Mouse (Mus musculus) cerebral cortex, adult 2 months (tissue): ENCODE data around the gene Hist1h2ab.

Experiments used
- WGBS: fragments of 180-500 bp; shearing (Covaris S2); methylation state at CpG from one replicate; pipeline ENCODE4 v1.1.7; 2018; 5-methylcytosine and 5-hydroxymethylcytosine counted together

Hist1h2ab gene

GRCm38 (mm10) chr13:23738041-23738440, 12.9 kb upstream of the Hist1h2ab start:
- WGBS = 23% methylated on average over 4 of the region's 4 CpGs

DNA sequence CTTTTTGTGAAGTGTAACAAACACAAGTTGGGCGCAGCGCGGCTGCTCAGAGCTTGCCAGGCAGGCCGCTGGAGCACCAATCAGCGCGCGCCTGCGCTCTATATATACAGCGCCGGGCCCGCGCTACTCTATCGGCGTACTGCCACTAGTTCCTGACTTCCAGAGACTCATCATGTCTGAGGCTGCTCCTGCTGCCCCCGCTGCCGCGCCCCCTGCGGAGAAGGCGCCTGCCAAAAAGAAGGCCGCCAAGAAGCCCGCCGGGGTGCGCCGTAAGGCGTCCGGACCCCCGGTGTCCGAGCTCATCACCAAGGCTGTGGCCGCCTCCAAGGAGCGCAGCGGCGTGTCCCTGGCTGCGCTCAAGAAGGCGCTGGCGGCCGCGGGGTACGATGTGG, 12.3 kb upstream of the Hist1h2ab start, which contains the start of gene Hist1h1c:
TSS of gene Hist1h1c (plus strand) at position 132 of the 392 bp plus-strand sequence.
- WGBS = under 1% methylated on average over 38 of the region's 38 CpGs

- under 1% methylated on average over 39 of the region's 39 CpGs for WGBS
These were observed 11.6 kb upstream of the Hist1h2ab start for GRCm38 (mm10) chr13:23739069-23739921.

GRCm38 (mm10) chr13:23739922-23740252, 11.0 kb upstream of the Hist1h2ab start:
- WGBS = under 1% methylated on average over 14 of the region's 14 CpGs

DNA sequence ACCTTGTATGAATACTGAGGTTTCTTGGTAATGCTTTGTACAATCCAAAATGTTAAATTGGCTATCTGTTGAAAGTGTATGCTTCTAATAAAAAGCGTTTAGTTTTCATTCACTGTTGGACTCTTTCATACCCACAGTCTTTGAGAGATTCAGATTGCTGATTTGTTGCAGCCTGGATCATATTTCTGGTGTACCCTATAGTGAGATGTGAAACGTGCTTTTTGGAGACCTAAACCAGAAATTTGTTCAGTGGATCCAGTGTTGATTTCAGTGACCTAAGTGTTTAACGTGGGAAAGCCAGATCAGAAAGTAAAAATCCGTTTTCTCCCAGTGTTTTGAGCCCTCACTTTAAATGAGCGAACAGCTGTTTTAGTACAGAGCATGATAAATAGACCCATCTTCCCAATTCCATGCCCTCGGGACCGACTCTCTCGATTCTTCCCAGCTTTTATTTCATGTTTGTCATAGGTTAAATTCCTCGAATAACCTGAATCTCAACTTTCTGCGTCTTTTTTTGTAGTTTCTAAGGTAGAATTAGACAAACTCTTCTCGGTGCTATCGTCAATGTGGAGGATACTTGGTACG, 10.6 kb upstream of the Hist1h2ab start:
- WGBS = 28% methylated on average over 13 of the region's 13 CpGs

- WGBS = 70% methylated on average over 5 of the region's 5 CpGs
These were observed 10.0 kb upstream of the Hist1h2ab start for GRCm38 (mm10) chr13:23740910-23741309.

- 79% methylated on average over 5 of the region's 5 CpGs for whole genome bisulfite sequencing
These were observed 7.7 kb upstream of the Hist1h2ab start for GRCm38 (mm10) chr13:23743215-23743614.

- WGBS = 56% methylated on average over 4 of the region's 4 CpGs
These were observed 7.0 kb upstream of the Hist1h2ab start for GRCm38 (mm10) chr13:23743963-23744362.

GRCm38 (mm10) chr13:23744421-23745380, 6.2 kb upstream of the Hist1h2ab start:
- 11% methylated on average over 16 of the region's 36 CpGs for WGBS

- WGBS = under 1% methylated on average over 26 of the region's 28 CpGs
These were observed 5.4 kb upstream of the Hist1h2ab start, which contains the start of gene Hist1h3c for GRCm38 (mm10) chr13:23745381-23746161. TSS of gene Hist1h3c (minus strand) at chr13:23745602.

- WGBS = 1% methylated on average over 45 of the region's 58 CpGs
These were observed 4.5 kb upstream of the Hist1h2ab start, which contains the start of gene Hist1h2bb for GRCm38 (mm10) chr13:23746201-23747080. TSS of gene Hist1h2bb (plus strand) at chr13:23746734.

GRCm38 (mm10) chr13:23747081-23747891, 3.6 kb upstream of the Hist1h2ab start:
- WGBS = 6% methylated on average over 13 of the region's 13 CpGs

- WGBS = 8% methylated on average over 4 of the region's 4 CpGs
These were observed 3.0 kb upstream of the Hist1h2ab start for GRCm38 (mm10) chr13:23747892-23748288.

- 93% methylated on average over 5 of the region's 5 CpGs for WGBS
These were observed 1.3 kb upstream of the Hist1h2ab start for GRCm38 (mm10) chr13:23749563-23750121.

DNA sequence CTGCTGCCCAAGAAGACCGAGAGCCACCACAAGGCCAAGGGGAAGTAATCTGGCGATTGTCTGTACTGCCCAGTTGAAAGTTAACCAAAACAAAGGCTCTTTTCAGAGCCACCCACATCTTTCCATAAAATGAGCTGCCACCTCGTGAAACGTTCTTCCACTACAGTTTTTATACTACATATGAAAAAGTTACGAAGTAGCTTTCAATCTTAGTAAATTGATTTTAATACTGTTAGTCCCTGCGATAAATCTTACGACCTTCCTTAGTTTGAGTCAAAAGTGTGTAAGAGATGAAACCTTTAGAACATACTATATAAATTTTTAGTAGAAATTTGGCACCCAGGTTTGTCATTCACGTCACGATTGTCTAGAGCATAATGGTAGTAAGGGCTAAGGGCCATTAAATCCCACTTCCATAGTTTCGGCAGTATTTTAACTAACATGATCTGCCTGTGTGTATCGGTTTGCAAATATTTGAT, 591 bp downstream of the Hist1h2ab start:
- WGBS = under 1% methylated on average over 11 of the region's 11 CpGs

DNA sequence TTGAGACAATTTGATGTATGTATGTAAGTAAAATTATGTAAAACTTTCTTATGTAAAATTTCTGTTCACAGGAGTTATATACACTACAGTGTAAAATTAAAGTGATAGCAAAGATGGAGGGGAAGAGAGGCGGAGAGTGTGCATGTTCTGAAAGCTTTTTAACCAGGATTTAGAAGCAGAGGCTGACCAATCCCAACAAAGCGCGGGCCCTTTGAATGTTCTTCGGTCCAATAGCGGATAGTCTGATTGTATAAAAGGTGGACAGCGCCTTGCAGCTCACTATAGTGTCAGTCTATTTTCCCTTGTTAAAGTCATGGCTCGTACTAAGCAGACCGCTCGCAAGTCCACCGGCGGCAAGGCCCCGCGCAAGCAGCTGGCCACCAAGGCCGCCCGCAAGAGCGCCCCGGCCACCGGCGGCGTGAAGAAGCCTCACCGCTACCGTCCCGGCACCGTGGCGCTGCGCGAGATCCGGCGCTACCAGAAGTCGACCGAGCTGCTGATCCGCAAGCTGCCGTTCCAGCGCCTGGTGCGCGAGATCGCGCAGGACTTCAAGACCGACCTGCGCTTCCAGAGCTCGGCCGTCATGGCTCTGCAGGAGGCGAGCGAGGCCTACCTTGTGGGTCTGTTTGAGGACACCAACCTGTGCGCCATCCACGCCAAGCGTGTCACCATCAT, 1.3 kb downstream of the Hist1h2ab start, which contains the start of gene Hist1h3b:
TSS of gene Hist1h3b (plus strand) at position 201 of the 675 bp plus-strand sequence.
- under 1% methylated on average over 21 of the region's 47 CpGs for WGBS

GRCm38 (mm10) chr13:23752742-23753172, 1.8 kb downstream of the Hist1h2ab start:
- 15% methylated on average over 6 of the region's 6 CpGs for WGBS
